Mouse (Mus musculus) lung, adult 2 months (tissue): ENCODE measurements at regions not wholly inside any gene's neighbourhood (a gene's known extent, or its start where the extent isn't known, plus 50 kb on each side); places are given as distances from the start of the nearest gene placed in this dataset.

ENCODE experiments used
- CTCF ChIP-seq: fragments of 200-500 bp; IDR thresholded peaks from 2 replicates; pipeline ENCODE4 v1.5.1; 2011; ENCODE audit warnings: mild to moderate bottlenecking, low read length, control low read depth; ENCODE audit not compliant: insufficient read depth
- POLR2A ChIP-seq: fragments of 200-500 bp; IDR thresholded peaks from 2 replicates; pipeline ENCODE4 v1.6.1; 2011; ENCODE audit warnings: low read depth, mild to moderate bottlenecking, control low read depth, low read length, borderline replicate concordance; ENCODE audit errors: extremely low read depth

- TF ChIP-seq POLR2A, result no peak
- no peak for TF ChIP-seq CTCF
Observed at GRCm38 (mm10) chr10:99829974-99830373, 70.5 kb upstream of the Csl start.
